Mouse (Mus musculus) adrenal gland, adult 10 weeks (tissue): ENCODE measurements around the gene Bbof1. TPM values are rescaled to one million over a fixed set of nuclear protein-coding genes. Genes with fewer than 3 reads are reported as not detected.

Experiments
- polyA plus RNA-seq: library from polyadenylated mRNA; stranded (reverse); fragments of 350-450 nt; fragmentation: Illumina TruSeq; extraction: RNeasy Lipid Tissue Mini Kit (QIAGEN cat#74804); gene quantifications from one replicate; pipeline ENCODE4 v1.2.3, GENCODE M21; 2014; ENCODE audit warnings: low read depth, low replicate concordance

The Bbof1 gene
- 8.4 TPM for polyA plus RNA-seq

DNA sequence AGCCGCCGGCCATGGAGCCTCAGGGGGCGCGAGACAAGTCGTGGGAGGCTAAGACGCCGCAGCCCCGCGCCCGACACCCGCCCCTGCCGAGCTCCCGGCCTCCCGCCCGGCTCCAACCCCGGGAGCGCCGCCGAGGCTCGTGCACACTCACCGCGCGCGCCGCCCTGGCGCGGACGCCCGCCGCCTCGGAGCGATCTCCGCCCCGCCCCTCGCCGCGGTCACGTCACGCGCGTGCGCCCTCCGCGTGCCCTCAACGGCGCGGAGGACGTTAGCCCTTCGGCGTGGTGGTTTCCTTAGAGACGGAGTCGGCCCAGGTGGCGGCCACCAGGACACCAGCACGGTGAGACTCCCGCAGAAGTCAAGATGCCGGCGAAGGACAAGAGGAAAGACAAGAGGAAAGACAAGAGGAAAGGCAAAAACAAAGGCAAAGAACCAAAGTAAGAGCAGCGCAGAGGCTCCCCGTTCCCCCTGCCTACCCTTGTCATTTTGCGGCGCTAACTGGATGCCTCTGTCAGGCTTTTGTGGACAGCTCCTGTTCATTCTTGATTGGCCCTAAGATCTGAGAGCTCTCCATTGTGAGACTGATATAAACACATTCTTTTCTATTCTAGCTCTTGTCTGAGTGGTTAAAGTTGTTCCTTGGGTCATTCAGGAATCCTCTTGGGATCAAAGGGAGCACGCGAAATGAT, at the start of gene Bbof1, which contains the start of gene Entpd5:
Gene Bbof1 (plus strand): TSS at position 253 of the 689 bp plus-strand sequence.
Gene Entpd5 (minus strand): TSS at position 211 of the 689 bp plus-strand sequence.

DNA sequence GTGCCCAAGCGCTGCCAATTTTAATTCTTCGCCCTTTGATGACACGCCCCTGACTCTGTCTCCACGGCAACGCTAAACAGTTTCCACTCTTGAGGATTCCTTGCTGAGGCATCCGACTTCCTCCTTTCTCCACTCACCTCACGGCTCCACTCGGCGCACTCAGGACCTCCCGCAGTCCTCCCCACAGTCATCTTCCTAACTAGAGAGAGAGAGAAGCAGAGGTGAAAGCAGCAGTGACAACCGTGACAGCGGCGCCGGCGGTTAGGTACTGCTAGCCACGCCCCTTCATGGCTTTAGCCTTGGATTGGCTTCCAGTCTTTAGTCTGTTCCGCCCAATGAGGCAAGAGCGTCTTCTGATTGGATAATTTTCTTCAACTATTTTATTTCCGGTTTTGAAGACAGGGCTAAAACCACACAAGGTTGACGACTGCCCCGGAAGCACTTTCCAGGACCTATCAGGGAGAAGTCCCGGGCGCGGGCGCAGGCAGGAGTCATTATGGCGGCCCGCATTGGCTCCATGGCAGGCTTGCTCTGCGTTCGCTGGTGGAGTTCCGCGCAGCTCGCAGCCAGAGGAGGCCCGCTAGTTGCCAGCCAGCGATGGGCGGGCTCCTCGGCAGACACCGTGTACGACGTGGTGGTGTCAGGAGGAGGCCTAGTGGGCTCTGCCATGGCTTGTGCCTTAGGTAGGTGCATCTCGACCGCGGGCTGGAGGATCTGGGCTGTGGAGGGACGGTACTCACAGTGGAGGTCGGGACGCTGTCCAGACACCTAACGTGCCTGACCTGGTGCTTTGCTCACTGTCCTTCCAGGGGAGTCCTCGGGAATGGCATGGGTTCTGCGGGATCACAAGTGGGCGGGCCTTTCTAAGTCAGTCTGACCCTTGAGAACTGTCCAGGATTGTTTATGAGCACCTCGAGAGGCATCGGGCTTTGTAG, 47.0 kb upstream of the Bbof1 start, which contains the start of the genes Coq6 and Fam161b:
Gene Coq6 (plus strand): TSS at position 103 of the 935 bp plus-strand sequence.
Gene Fam161b (minus strand): TSS at position 279 of the 935 bp plus-strand sequence.

DNA sequence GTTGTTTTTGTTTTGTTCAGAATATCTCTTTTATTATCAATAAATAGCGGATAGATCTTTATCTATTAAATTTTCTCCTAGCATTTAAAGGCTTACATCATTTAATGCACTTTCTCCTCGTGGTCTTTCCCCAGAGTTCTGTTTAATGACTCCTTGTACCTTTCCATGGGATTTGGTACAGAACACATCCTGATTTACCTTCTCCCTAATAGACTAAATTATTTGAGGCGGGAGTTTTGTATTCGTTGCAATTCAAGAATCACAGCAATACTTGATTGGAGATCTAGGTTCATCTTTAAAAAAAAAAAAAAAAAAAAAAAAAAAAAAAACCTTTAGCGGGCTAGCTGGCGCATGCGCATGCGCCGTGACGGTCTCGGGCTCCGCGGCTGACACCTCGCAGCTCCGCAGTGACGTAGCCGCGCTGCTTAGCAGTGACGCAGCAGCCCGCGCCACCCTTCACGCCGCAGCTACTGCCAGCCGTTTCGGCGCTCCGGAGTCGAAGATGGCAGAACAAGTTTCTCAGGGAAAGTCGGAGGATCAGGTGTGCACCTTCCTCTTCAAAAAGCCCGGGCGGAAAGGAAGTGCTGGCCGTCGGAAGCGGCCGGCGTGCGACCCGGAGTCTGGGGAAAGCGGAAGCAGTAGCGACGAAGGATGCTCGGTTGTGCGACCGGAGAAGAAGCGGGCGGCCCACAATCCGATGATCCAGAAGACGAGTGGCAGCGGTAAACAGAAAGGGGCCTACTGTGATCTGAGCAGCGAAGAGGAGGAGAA, 8.1 kb downstream of the Bbof1 start, which contains the start of gene Rnf113a2:
Gene Rnf113a2 (plus strand): TSS at position 363 of the 771 bp plus-strand sequence.

DNA sequence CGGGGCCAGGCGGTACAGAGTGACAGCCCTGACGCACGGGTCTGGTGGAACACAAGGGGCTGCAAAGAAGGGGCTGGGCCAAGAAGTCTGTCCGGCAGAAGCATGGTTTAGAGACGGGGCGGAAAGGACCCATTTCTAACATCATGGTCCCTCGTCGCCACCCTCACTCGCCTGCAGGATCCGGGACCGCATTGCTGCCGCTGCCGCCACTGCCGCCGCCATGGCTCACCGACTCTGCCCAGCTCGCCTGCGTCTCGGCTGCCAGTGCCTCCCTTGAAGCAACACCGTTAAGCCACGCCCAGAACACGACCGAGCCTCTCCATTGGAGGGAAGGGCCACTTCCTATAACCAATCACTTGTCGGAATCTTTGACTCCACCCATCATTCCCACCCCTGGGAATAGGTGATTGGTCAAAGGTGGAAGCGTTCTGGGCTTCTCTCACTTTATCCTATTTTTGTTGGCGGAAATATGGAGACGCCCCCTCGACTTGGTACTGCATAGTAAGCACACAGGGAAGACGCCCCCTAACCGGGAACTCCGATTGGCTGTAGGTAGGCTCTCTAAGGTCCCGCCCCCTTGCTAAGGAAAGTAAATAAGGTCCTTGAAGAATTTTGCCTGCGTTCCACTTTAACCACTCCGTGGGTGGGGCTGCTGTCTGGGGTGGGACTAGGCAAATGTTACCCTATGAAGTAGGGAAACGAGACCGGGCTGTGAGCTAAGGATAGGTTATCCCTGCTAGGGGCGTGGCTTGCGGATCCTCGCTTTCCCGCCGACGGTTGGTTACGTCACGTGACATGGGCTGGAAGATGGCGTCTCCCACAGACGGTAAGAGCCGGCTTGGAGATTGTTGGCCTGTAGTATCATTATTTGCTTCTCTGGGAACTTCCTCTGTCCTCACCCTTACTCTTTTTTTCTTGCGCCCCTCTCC, 42.1 kb downstream of the Bbof1 start, which contains the start of the genes Aldh6a1 and Lin52:
Gene Aldh6a1 (minus strand): TSS at position 287 of the 929 bp plus-strand sequence.
Gene Lin52 (plus strand): TSS at position 705 of the 929 bp plus-strand sequence.

Other genes starting within 250 kb of the Bbof1 start
- gene Elmsan1, start 190.2 kb upstream of the Bbof1 start, polyA plus RNA-seq: 10.8 TPM
- gene Ptgr2, start 123.8 kb upstream of the Bbof1 start, polyA plus RNA-seq: 111 TPM
- 33.8 TPM for gene Zfp410, start 92.2 kb upstream of the Bbof1 start, polyA plus RNA-seq
- 3.1 TPM for gene Coq6, start 47.4 kb upstream of the Bbof1 start, polyA plus RNA-seq
- gene Fam161b, start 47.2 kb upstream of the Bbof1 start, polyA plus RNA-seq: 3.4 TPM
- gene Entpd5, start within 50 bp of the Bbof1 start, polyA plus RNA-seq: 209 TPM
- gene Rnf113a2, start 8.1 kb downstream of the Bbof1 start, polyA plus RNA-seq: 12.8 TPM
- 494 TPM for gene Aldh6a1, start 41.9 kb downstream of the Bbof1 start, polyA plus RNA-seq
- 45.4 TPM for gene Lin52, start 42.4 kb downstream of the Bbof1 start, polyA plus RNA-seq
- gene Vsx2, start 160.7 kb downstream of the Bbof1 start, polyA plus RNA-seq: not detected
- gene Abcd4, start 208.3 kb downstream of the Bbof1 start, polyA plus RNA-seq: 2.2 TPM
- gene Vrtn, start 231.9 kb downstream of the Bbof1 start, polyA plus RNA-seq: not detected